Mouse (Mus musculus): ENCODE results near the gene Ly6g6c.

DNA sequence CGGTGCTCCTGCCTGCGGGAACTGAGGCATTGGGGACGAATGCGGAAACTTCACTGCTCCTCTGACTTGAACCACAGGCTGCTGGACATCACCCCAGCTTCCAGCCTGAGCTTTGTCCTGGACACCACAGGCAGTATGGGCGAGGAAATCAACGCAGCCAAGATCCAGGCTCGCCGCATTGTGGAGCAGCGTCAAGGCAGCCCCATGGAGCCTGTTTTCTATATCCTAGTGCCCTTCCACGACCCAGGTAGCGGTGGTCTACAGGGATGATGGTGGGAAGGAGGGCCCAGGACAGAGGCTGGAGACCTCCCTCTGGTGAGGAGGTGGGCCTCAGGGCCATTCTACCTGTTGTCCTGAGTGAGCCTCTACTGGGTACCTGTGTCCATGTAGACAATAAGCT lies 45.3 kb upstream of the Ly6g6c start:
- TF ChIP-seq POLR2A (IDR thresholded peaks at IDR 0.05; ENCODE audit: extremely low read depth, insufficient read depth, low read length) (no peak), CTCF (IDR thresholded peaks at IDR 0.05; ENCODE audit: low read depth, low read length) (no peak)

Measured in liver, adult 2 months (tissue).